Mouse (Mus musculus): Measurements from ENCODE around the gene Fbxo44.
"Not testable (repeated sequence)": the region's sequence is repeated elsewhere in the genome, so short reads cannot be mapped to it uniquely, and the experiment has no call there.

Gene Fbxo44

DNA sequence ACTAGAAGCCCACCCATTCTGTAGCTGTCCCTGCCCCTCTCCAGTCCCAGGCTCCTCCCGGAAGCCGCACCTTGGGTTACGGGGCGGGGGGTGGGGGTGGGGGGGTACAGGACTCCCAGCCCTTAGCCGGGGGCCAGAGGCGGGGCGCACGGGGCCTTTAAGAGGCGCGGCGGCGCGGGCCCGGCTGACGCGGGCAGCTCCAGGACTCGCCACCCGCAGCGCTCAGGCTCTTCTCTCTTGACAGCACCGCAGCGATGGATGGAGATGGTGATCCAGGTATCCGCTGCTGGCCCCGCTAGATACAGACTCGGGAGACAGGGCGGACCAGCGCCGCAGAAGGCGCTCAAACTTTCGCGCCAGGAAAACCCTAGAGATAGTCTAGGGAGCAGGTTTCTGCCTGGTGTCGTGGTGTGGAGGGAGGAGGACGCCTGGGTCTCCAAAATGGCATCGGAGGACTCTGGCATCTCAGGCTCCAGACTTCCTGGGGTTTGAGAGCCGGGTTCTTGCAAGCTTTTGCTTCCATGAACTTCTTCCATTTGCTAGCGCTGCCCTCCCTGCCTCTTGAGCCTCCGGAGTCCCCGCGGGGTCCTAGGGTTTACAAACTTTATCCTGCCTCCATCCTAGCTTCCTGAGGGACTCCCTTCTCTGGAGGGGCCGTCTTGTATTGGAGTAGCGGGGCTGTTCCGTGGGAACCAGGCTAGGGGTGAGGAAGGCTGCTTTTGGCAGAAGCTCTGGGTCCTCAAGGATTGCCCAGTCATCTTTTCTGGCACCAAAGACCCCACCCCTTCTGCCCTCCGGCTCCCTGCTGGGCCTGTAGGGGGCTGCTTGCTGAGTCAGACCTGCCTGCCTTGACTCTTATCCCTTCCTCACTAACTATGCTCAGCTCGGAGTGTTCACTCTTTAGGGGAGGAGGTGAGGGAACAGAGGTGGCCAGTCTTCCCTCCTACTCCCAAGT, at the start of gene Fbxo44, which contains the start of gene Fbxo2:
Gene Fbxo44, minus strand, starts transcription at position 47 of the 955 bp plus-strand sequence.
Gene Fbxo2, plus strand, starts transcription at position 186 of the 955 bp plus-strand sequence.
- no peak for DNase-seq (ENCODE audit: low read depth)

GRCm38 (mm10) chr4:148204873-148205232, 44.6 kb upstream of the Fbxo44 start:
- no peak for DNase-seq (ENCODE audit: low read depth)

GRCm38 (mm10) chr4:148204061-148204872, 44.0 kb upstream of the Fbxo44 start:
- no peak for DNase-seq (ENCODE audit: low read depth)

- no peak for DNase-seq (ENCODE audit: low read depth)
These were observed 43.3 kb upstream of the Fbxo44 start for GRCm38 (mm10) chr4:148203557-148203956.

DNA sequence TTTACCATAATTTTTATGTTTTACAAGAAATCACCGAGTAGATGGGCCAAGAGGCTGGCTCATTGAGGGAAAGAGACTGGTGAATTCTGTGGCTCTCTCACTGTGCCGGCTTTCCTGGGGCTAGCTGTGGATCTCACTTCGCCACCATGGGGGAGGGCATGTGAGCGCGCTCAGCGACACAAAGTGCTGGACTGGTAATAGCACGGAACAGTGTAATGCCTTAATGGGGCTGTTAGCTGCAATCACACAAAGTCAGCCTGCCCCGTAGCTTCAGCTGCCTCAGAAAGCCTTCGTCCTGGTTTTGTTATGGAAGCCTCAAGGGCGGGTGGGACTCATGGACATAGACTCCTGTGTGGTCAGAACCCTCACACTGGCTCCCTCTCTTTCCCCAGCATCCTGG, 38.4 kb upstream of the Fbxo44 start:
- no peak for DNase-seq (ENCODE audit: low read depth)

- DNase-seq (ENCODE audit: low read depth): no peak
These were observed 34.1 kb upstream of the Fbxo44 start for GRCm38 (mm10) chr4:148194400-148194799.

DNA sequence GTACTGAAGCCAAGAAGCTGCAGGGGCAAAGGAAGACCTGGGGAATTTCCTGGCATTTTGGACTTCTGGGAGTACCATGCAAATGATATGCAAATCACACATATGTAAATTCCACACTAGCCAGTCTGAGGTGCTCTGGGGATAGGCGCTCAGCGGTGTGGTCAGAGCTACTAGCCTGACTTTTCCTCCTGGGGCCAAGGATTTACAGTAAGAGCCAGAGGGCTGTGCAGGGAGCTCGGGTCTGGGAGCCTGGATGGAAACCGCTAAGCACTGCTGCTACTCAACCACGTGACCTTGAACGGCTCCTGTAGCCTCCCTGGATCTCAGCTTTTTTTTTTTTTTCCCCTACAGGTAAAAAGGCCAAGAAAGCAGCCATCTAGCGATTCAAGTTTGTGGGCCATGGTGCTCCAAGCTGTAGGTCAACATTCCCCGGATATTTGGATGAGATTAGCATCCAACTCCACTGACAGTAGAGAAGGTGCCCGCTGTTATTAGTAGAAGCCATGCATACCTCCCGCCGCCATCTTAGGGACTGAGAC, 32.5 kb upstream of the Fbxo44 start:
- no peak for DNase-seq (ENCODE audit: low read depth)

- DNase-seq (ENCODE audit: low read depth): not testable (repeated sequence)
These were observed 28.5 kb upstream of the Fbxo44 start for GRCm38 (mm10) chr4:148188767-148189166.

- DNase-seq (ENCODE audit: low read depth): no peak
These were observed 25.5 kb upstream of the Fbxo44 start for GRCm38 (mm10) chr4:148185819-148186218.

DNA sequence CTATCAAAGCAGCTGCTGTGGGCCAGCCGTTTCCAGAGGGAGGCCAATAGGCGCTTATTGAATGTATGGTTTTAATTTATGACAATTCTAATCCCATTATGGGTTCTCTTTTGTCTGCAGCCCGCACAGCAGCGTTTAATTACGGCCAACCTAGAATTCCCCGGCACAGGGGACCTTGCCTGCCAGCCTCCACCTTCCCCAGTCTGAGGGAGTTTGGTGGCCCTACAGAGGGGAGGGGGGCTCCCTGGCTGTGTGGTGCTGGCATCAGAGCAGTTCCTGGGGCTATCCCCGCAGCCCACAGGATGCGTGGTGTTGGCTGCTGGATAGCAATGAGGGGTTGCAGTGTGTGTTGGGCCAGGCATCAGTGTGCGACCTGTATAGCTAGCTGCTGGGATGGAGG, 24.3 kb upstream of the Fbxo44 start:
- DNase-seq (ENCODE audit: low read depth): no peak

DNA sequence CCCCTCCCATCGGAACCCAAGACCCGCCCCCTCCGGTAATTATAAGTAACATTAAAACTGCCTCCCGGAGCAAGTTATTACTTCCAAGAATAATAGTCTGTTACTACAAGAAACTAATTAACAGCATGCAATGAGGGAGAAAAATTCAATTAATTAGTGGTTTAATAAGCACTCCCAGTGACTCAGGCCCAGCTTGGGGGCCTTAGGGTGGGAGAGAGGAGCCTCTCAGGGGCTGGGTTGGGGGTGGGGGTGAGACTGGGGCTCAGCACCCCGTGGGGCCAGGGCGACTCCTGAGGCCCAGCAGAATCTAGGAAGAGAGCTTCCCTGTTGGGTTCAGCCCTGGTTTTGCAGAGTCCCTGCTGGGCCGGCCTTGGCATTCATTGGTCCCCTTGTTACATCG, 22.1 kb upstream of the Fbxo44 start:
- no peak for DNase-seq (ENCODE audit: low read depth)

DNA sequence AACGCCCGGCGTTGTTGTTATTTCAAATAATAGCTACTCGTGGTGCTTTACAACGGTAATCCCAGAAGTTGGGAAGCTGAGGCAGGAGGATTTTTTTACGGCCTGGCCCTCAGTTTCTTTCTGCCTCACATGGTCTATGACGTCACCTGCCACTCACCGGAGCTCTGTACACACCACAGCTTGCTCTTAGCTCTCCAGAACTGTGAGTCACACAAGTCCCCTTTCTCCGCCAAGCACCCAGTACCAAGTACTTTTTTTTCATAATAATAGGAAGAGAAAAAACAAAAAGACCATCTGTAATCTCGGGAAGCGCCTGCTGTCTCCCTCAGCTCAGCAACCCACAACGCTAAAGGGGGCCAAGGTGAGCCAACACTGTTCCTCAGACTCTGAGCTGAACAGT, 21.2 kb upstream of the Fbxo44 start:
- no peak for DNase-seq (ENCODE audit: low read depth)

GRCm38 (mm10) chr4:148177716-148178115, 17.4 kb upstream of the Fbxo44 start:
- DNase-seq (ENCODE audit: low read depth): no peak

DNA sequence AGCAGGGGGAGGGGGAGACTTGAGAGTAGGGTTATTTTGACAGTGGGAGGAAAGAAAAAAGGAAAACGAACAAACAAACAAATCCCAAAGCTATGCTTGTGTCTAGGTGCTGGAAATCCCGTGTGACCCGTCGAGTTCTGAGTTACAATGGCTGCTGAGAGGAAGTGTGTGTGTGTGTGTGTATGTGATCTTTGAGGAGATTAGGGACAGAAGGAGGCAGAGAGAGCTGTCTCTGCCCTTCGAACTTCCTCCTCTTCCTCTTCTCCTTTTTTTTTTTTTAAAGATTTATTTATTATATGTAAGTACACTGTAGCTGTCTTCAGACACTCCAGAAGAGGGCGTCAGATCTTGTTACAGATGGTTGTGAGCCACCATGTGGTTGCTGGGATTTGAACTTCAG, 16.3 kb upstream of the Fbxo44 start:
- not testable (repeated sequence) for DNase-seq (ENCODE audit: low read depth)

- DNase-seq (ENCODE audit: low read depth): no peak
These were observed 14.2 kb upstream of the Fbxo44 start for GRCm38 (mm10) chr4:148174495-148174862.

- no peak for DNase-seq (ENCODE audit: low read depth)
These were observed 13.7 kb upstream of the Fbxo44 start for GRCm38 (mm10) chr4:148173811-148174494.

- no peak for DNase-seq (ENCODE audit: low read depth)
These were observed 11.0 kb upstream of the Fbxo44 start for GRCm38 (mm10) chr4:148171261-148171660.

- no peak for DNase-seq (ENCODE audit: low read depth)
These were observed 10.6 kb upstream of the Fbxo44 start for GRCm38 (mm10) chr4:148170842-148171241.

- no peak for DNase-seq (ENCODE audit: low read depth)
These were observed 9.3 kb upstream of the Fbxo44 start for GRCm38 (mm10) chr4:148169586-148169985.

- no peak for DNase-seq (ENCODE audit: low read depth)
These were observed 8.0 kb upstream of the Fbxo44 start for GRCm38 (mm10) chr4:148168287-148168686.

GRCm38 (mm10) chr4:148166986-148167385, 6.7 kb upstream of the Fbxo44 start:
- no peak for DNase-seq (ENCODE audit: low read depth)

DNA sequence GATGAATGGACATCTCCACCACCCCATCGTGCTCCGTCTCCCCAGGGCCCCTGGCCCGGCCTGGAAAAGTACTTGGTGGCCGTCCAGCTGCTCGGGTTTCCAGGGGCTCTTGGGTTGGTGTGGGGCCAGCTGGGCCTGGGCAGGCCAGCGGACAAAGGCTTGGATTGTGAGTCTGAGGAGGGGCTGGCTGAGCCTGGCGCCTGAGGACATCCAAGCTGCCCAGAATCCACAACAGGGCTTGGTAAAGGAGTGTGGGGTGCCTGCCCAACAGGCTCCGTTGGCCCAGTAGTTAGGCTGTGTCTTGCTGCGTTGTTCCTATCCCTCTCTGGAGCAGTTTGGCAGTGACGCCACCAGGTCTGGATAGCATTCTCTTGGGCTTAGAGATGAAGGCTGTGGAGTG, 6.1 kb upstream of the Fbxo44 start:
- no peak for DNase-seq (ENCODE audit: low read depth)

Data from fibroblast of lung, adult 2 months (primary cell).